Mouse (Mus musculus) heart, postnatal 0 days (tissue): ENCODE data around the gene Irf9. TPM values are rescaled to one million over a fixed set of nuclear protein-coding genes. Genes with fewer than 3 reads are reported as not detected.

Experiments
- ATAC-seq: fragments of 200-750 bp; cut with Nextera tagmentation; 2 replicates; pipeline ENCODE4 v1.8.0; 2017; ENCODE audit warnings: low read depth, moderate number of reproducible peaks, moderate library complexity; ENCODE audit not compliant: insufficient read depth
- DNase-seq: peaks from one replicate; pipeline ENCODE4 v3.0.0-alpha.2; 2016; ENCODE audit warnings: low spot score
- H3K27ac ChIP-seq: fragments of 300-500 bp; sonication (generic); 2 replicates; pipeline ENCODE4 v1.5.1; 2014; ENCODE audit warnings: low read depth, mild to moderate bottlenecking
- H3K27me3 ChIP-seq: fragments of 300-500 bp; sonication (generic); 2 replicates; pipeline ENCODE4 v1.6.1; 2014; ENCODE audit warnings: low read length, mixed read lengths; ENCODE audit not compliant: control insufficient read depth, insufficient read depth
- H3K36me3 ChIP-seq: fragments of 300-500 bp; sonication (generic); replicated peaks from 2 replicates; pipeline ENCODE4 v1.6.1; 2014; ENCODE audit warnings: low read length, mixed read lengths; ENCODE audit not compliant: control insufficient read depth, insufficient read depth
- H3K4me1 ChIP-seq: fragments of 300-500 bp; sonication (generic); 2 replicates; pipeline ENCODE4 v1.6.1; 2014; ENCODE audit warnings: antibody characterized with exemption; ENCODE audit not compliant: control insufficient read depth, insufficient read depth
- H3K4me2 ChIP-seq: fragments of 300-500 bp; sonication (generic); 2 replicates; pipeline ENCODE4 v1.6.1; 2014; ENCODE audit warnings: low read depth, mild to moderate bottlenecking, low read length, moderate library complexity
- H3K4me3 ChIP-seq: fragments of 300-500 bp; sonication (generic); 2 replicates; pipeline ENCODE4 v1.5.1; 2014; ENCODE audit warnings: low read depth, low read length
- H3K9ac ChIP-seq: fragments of 300-500 bp; sonication (generic); replicated peaks from 2 replicates; pipeline ENCODE4 v1.6.1; 2014; ENCODE audit warnings: low read depth, low read length, mixed read lengths
- H3K9me3 ChIP-seq: fragments of 300-500 bp; sonication (generic); replicated peaks from 2 replicates; pipeline ENCODE4 v1.6.1; 2016; ENCODE audit warnings: low read length; ENCODE audit not compliant: control insufficient read depth
- CTCF ChIP-seq: IDR thresholded peaks from 2 replicates; pipeline ENCODE4 v1.5.1; 2016; ENCODE audit warnings: antibody characterized with exemption, control low read depth, low read depth
- EP300 ChIP-seq: IDR thresholded peaks from 2 replicates; pipeline ENCODE4 v1.6.1; 2016; ENCODE audit warnings: antibody characterized with exemption, low read depth
- WGBS: fragments of 180-500 bp; shearing (Covaris S2); extraction: QIAGEN DNeasy Blood & Tissue Kit; methylation state at CpG from one replicate; pipeline ENCODE4 v1.1.7; 2014; 5-methylcytosine and 5-hydroxymethylcytosine counted together
- polyA plus RNA-seq: library from polyadenylated mRNA; unstranded; fragments of >200 nt; fragmentation: Nextera tagmentation; extraction: Ambion mirVana; gene quantifications from 2 replicates; pipeline ENCODE4 v1.2.1, GENCODE M21; 2015
- total RNA-seq: library from RNA; depleted of rRNA; stranded (reverse); fragments of >200 nt; gene quantifications from 2 replicates; pipeline ENCODE4 v1.2.3, GENCODE M21; 2014; ENCODE audit warnings: low replicate concordance; rRNA removed

Gene Irf9
- total and polyA plus RNA-seq, 2 experiments from 2014 or later = 14.2 to 44.7 TPM

GRCm38 (mm10) chr14:55656935-55657334 lies 53.6 kb downstream of the Irf9 start:
- DNase-seq (peak; percentile 78), ATAC-seq (peak; percentile 78)
- H3K9ac ChIP-seq = no peak overlapping the region
- H3K4me2 ChIP-seq = peak overlapping the region; percentile 16; the same call in 1 of the 2 replicates
- H3K4me3 ChIP-seq = no peak overlapping the region
- H3K36me3 ChIP-seq = peaks cover 15% of the 10 kb centered on the region
- WGBS = 38% methylated on average over 3 of the region's 3 CpGs
- TF ChIP-seq EP300 = no peak
- no peak for TF ChIP-seq CTCF
- no peaks in the 10 kb centered on the region for H3K9me3 ChIP-seq
- H3K27ac ChIP-seq = peak overlapping the region; percentile 94
- no peaks in the 10 kb centered on the region for H3K27me3 ChIP-seq
- peaks cover 24% of the 10 kb centered on the region for H3K4me1 ChIP-seq

- DNase-seq = no peak
- WGBS = 53% methylated on average over 5 of the region's 5 CpGs
- Histone ChIP-seq H3K27ac (peak overlapping the region; percentile 94), H3K9ac (no peak overlapping the region), H3K4me1 (peaks cover 24% of the 10 kb centered on the region), H3K4me2 (no peak overlapping the region), H3K36me3 (peaks cover 20% of the 10 kb centered on the region), H3K27me3 (no peaks in the 10 kb centered on the region), H3K9me3 (no peaks in the 10 kb centered on the region), H3K4me3 (no peak overlapping the region)
- no peak for TF ChIP-seq EP300
- TF ChIP-seq CTCF = no peak
- ATAC-seq = no peak
These were observed 54.6 kb downstream of the Irf9 start for GRCm38 (mm10) chr14:55658011-55658410.

Other genes with a start within 250 kb of the Irf9 start
Only the 30 nearest of the 31 such genes appear.
- 36.5 and 48.8 TPM in 2 replicates for gene Dhrs4, start 124.8 kb upstream of the Irf9 start, total RNA-seq
- 82.5 and 83.3 TPM in 2 replicates for gene Dhrs4, start 124.8 kb upstream of the Irf9 start, polyA plus RNA-seq
- 3.4 and 6.1 TPM in 2 replicates for gene Carmil3, start 112.9 kb upstream of the Irf9 start, total RNA-seq
- 0.49 and 0.56 TPM in 2 replicates for gene Carmil3, start 112.9 kb upstream of the Irf9 start, polyA plus RNA-seq
- 0.08 TPM in 1 of 2 replicates, not detected in the other for gene Cpne6, start 93.1 kb upstream of the Irf9 start, total RNA-seq
- 0.08 and 0.26 TPM in 2 replicates for gene Cpne6, start 93.1 kb upstream of the Irf9 start, polyA plus RNA-seq
- not detected in 2 replicates for gene Nrl, start 78.6 kb upstream of the Irf9 start, total RNA-seq
- not detected in 2 replicates for gene Nrl, start 78.6 kb upstream of the Irf9 start, polyA plus RNA-seq
- 48.3 and 85.2 TPM in 2 replicates for gene Pck2, start 63.3 kb upstream of the Irf9 start, total RNA-seq
- 22.6 and 24.2 TPM in 2 replicates for gene Pck2, start 63.3 kb upstream of the Irf9 start, polyA plus RNA-seq
- gene Dcaf11, start 43.6 kb upstream of the Irf9 start, total RNA-seq = 74.4 and 84.9 TPM in 2 replicates
- 75.2 and 81.6 TPM in 2 replicates for gene Dcaf11, start 43.6 kb upstream of the Irf9 start, polyA plus RNA-seq
- gene A730061H03Rik, start 43.2 kb upstream of the Irf9 start, total RNA-seq = 15.5 TPM in 1 of 2 replicates, not detected in the other
- gene A730061H03Rik, start 43.2 kb upstream of the Irf9 start, polyA plus RNA-seq = 1.3 and 1.4 TPM in 2 replicates
- 212 and 277 TPM in 2 replicates for gene Fitm1, start 28.0 kb upstream of the Irf9 start, total RNA-seq
- 181 and 195 TPM in 2 replicates for gene Fitm1, start 28.0 kb upstream of the Irf9 start, polyA plus RNA-seq
- 145 and 181 TPM in 2 replicates for gene Psme1, start 25.4 kb upstream of the Irf9 start, total RNA-seq
- gene Psme1, start 25.4 kb upstream of the Irf9 start, polyA plus RNA-seq = 250 and 254 TPM in 2 replicates
- 36.1 and 37.6 TPM in 2 replicates for gene Emc9, start 18.3 kb upstream of the Irf9 start, total RNA-seq
- gene Emc9, start 18.3 kb upstream of the Irf9 start, polyA plus RNA-seq = 52.9 and 54.1 TPM in 2 replicates
- 35.3 and 352 TPM in 2 replicates for gene Psme2, start 12.5 kb upstream of the Irf9 start, total RNA-seq
- gene Psme2, start 12.5 kb upstream of the Irf9 start, polyA plus RNA-seq = 220 and 234 TPM in 2 replicates
- 15.0 and 20.1 TPM in 2 replicates for gene Rnf31, start 11.9 kb upstream of the Irf9 start, total RNA-seq
- gene Rnf31, start 11.9 kb upstream of the Irf9 start, polyA plus RNA-seq = 10.3 and 13.6 TPM in 2 replicates
- 1.5 and 9.1 TPM in 2 replicates for gene Rec8, start 14.5 kb downstream of the Irf9 start, total RNA-seq
- gene Rec8, start 14.5 kb downstream of the Irf9 start, polyA plus RNA-seq = 1.9 and 2.1 TPM in 2 replicates
- 34.9 and 49.8 TPM in 2 replicates for gene Ipo4, start 32.4 kb downstream of the Irf9 start, total RNA-seq
- gene Ipo4, start 32.4 kb downstream of the Irf9 start, polyA plus RNA-seq = 32.0 and 37.6 TPM in 2 replicates
- 0.15 and 6.9 TPM in 2 replicates for gene Gm49378, start 34.3 kb downstream of the Irf9 start, total RNA-seq
- 1.1 and 1.2 TPM in 2 replicates for gene Gm49378, start 34.3 kb downstream of the Irf9 start, polyA plus RNA-seq
- 62.8 and 83.3 TPM in 2 replicates for gene Tm9sf1, start 40.2 kb downstream of the Irf9 start, total RNA-seq
- gene Tm9sf1, start 40.2 kb downstream of the Irf9 start, polyA plus RNA-seq = 62.7 and 67.4 TPM in 2 replicates
- gene Tssk4, start 46.6 kb downstream of the Irf9 start, total RNA-seq = 0.12 TPM in 1 of 2 replicates, not detected in the other
- 0.25 and 0.31 TPM in 2 replicates for gene Tssk4, start 46.6 kb downstream of the Irf9 start, polyA plus RNA-seq
- gene Mdp1, start 56.9 kb downstream of the Irf9 start, total RNA-seq = 62.4 and 66.0 TPM in 2 replicates
- 98.6 and 104 TPM in 2 replicates for gene Mdp1, start 56.9 kb downstream of the Irf9 start, polyA plus RNA-seq
- 27.4 and 31.8 TPM in 2 replicates for gene Gmpr2, start 68.4 kb downstream of the Irf9 start, total RNA-seq
- 27.7 and 29.2 TPM in 2 replicates for gene Gmpr2, start 68.4 kb downstream of the Irf9 start, polyA plus RNA-seq
- 137 and 141 TPM in 2 replicates for gene Nedd8, start 68.6 kb downstream of the Irf9 start, total RNA-seq
- gene Nedd8, start 68.6 kb downstream of the Irf9 start, polyA plus RNA-seq = 460 and 483 TPM in 2 replicates
- gene Tinf2, start 78.2 kb downstream of the Irf9 start, total RNA-seq = 11.9 and 20.2 TPM in 2 replicates
- gene Tinf2, start 78.2 kb downstream of the Irf9 start, polyA plus RNA-seq = 15.9 and 17.1 TPM in 2 replicates
- 0.85 and 1.3 TPM in 2 replicates for gene Tgm1, start 110.4 kb downstream of the Irf9 start, total RNA-seq
- gene Tgm1, start 110.4 kb downstream of the Irf9 start, polyA plus RNA-seq = 0.11 and 0.27 TPM in 2 replicates
- 35.6 and 36.8 TPM in 2 replicates for gene Rabggta, start 118.7 kb downstream of the Irf9 start, total RNA-seq
- gene Rabggta, start 118.7 kb downstream of the Irf9 start, polyA plus RNA-seq = 20.8 and 21.8 TPM in 2 replicates
- 51.9 and 58.1 TPM in 2 replicates for gene Dhrs1, start 142.1 kb downstream of the Irf9 start, total RNA-seq
- 62.9 and 65.0 TPM in 2 replicates for gene Dhrs1, start 142.1 kb downstream of the Irf9 start, polyA plus RNA-seq
- gene Nop9, start 142.1 kb downstream of the Irf9 start, total RNA-seq = 20.2 and 26.3 TPM in 2 replicates
- gene Nop9, start 142.1 kb downstream of the Irf9 start, polyA plus RNA-seq = 13.1 and 14.2 TPM in 2 replicates
- 0.31 and 0.34 TPM in 2 replicates for gene Cideb, start 154.9 kb downstream of the Irf9 start, total RNA-seq
- 2.8 and 3.6 TPM in 2 replicates for gene Cideb, start 154.9 kb downstream of the Irf9 start, polyA plus RNA-seq
- gene Ltb4r2, start 157.9 kb downstream of the Irf9 start, total RNA-seq = not detected in 2 replicates
- 0.10 and 0.22 TPM in 2 replicates for gene Ltb4r2, start 157.9 kb downstream of the Irf9 start, polyA plus RNA-seq
- 0.62 TPM in 1 of 2 replicates, not detected in the other for gene Ltb4r1, start 162.4 kb downstream of the Irf9 start, total RNA-seq
- gene Ltb4r1, start 162.4 kb downstream of the Irf9 start, polyA plus RNA-seq = 0.38 and 0.40 TPM in 2 replicates
- 16.2 and 17.4 TPM in 2 replicates for gene Adcy4, start 180.5 kb downstream of the Irf9 start, total RNA-seq
- gene Adcy4, start 180.5 kb downstream of the Irf9 start, polyA plus RNA-seq = 10.6 TPM in 2 replicates
- 8.5 and 16.3 TPM in 2 replicates for gene Ripk3, start 185.3 kb downstream of the Irf9 start, total RNA-seq
- gene Ripk3, start 185.3 kb downstream of the Irf9 start, polyA plus RNA-seq = 9.3 and 9.4 TPM in 2 replicates